Mouse (Mus musculus) heart, embryonic 12.5 days (tissue): Measurements from ENCODE around the gene Hist1h2bq. TPM values are rescaled to one million over a fixed set of nuclear protein-coding genes. Genes with fewer than 3 reads are reported as not detected.
"Not testable (repeated sequence)": the region's sequence is repeated elsewhere in the genome, so short reads cannot be mapped to it uniquely, and the experiment has no call there.

Experiments
- ATAC-seq: fragments of 200-750 bp; cut with Nextera tagmentation; 2 replicates; pipeline ENCODE4 v1.8.0; 2017; ENCODE audit warnings: moderate TSS enrichment, moderate library complexity; ENCODE audit not compliant: insufficient number of reproducible peaks, low FRiP score
- H3K27ac ChIP-seq: fragments of 300-500 bp; sonication (generic); 2 replicates; pipeline ENCODE4 v1.5.1; 2016; ENCODE audit warnings: mild to moderate bottlenecking, moderate library complexity; ENCODE audit not compliant: poor library complexity, severe bottlenecking
- H3K27me3 ChIP-seq: fragments of 300-500 bp; sonication (generic); replicated peaks from 2 replicates; pipeline ENCODE4 v1.6.1; 2016; ENCODE audit warnings: mild to moderate bottlenecking, moderate library complexity
- H3K36me3 ChIP-seq: fragments of 300-500 bp; sonication (generic); 2 replicates; pipeline ENCODE4 v1.6.1; 2016; ENCODE audit warnings: mild to moderate bottlenecking, moderate library complexity
- H3K4me1 ChIP-seq: fragments of 300-500 bp; sonication (generic); replicated peaks from 2 replicates; pipeline ENCODE4 v1.6.1; 2016; ENCODE audit warnings: mild to moderate bottlenecking
- H3K4me2 ChIP-seq: fragments of 300-500 bp; sonication (generic); 2 replicates; pipeline ENCODE4 v1.6.1; 2016; ENCODE audit warnings: mild to moderate bottlenecking, moderate library complexity
- H3K4me3 ChIP-seq: fragments of 300-500 bp; sonication (generic); 2 replicates; pipeline ENCODE4 v1.5.1; 2016; ENCODE audit warnings: mild to moderate bottlenecking
- H3K9ac ChIP-seq: fragments of 300-500 bp; sonication (generic); 2 replicates; pipeline ENCODE4 v1.6.1; 2016; ENCODE audit warnings: mild to moderate bottlenecking, moderate library complexity
- H3K9me3 ChIP-seq: fragments of 300-500 bp; sonication (generic); replicated peaks from 2 replicates; pipeline ENCODE4 v1.6.1; 2016; ENCODE audit warnings: mild to moderate bottlenecking, moderate library complexity
- WGBS: fragments of 180-500 bp; shearing (Covaris S2); methylation state at CpG from one replicate; pipeline ENCODE4 v1.1.7; 2016; 5-methylcytosine and 5-hydroxymethylcytosine counted together
- polyA plus RNA-seq: library from polyadenylated mRNA; unstranded; fragments of >200 nt; fragmentation: Nextera tagmentation; extraction: Ambion mirVana; gene quantifications from 2 replicates; pipeline ENCODE4 v1.2.1, GENCODE M21; 2016

Gene Hist1h2bq
- polyA plus RNA-seq = 8.4 and 12.7 TPM in 2 replicates

DNA sequence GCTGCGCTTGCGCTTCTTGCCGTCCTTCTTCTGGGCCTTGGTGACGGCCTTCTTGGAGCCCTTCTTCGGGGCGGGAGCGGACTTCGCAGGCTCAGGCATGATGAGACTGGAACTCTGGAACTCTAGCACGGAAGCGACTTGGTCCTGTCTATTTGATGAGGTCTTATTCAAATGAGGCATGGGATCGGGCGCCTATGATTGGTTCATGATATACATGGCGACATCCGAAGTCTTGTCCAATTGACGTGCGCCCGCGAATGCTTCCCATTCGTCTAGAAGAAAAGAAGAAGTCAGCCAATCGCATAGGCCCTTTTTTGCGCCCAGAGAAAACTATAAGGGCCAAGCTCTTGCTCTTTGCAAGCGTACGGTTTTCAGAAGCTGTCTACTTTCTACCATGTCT lies at the start of gene Hist1h2bq, which contains the start of gene Hist1h2ao:
TSS of gene Hist1h2bq (minus strand) at position 125 of the 400 bp plus-strand sequence.
TSS of gene Hist1h2ao (plus strand) at position 393 of the 400 bp plus-strand sequence.
- no CpG with 5 or more reads among the region's 23 CpGs for WGBS
- H3K4me2 ChIP-seq, H3K36me3 ChIP-seq, H3K27me3 ChIP-seq, H3K9ac ChIP-seq, H3K4me3 ChIP-seq, H3K4me1 ChIP-seq, H3K9me3 ChIP-seq, H3K27ac ChIP-seq: not testable (repeated sequence)
- ATAC-seq = peak; percentile 96

DNA sequence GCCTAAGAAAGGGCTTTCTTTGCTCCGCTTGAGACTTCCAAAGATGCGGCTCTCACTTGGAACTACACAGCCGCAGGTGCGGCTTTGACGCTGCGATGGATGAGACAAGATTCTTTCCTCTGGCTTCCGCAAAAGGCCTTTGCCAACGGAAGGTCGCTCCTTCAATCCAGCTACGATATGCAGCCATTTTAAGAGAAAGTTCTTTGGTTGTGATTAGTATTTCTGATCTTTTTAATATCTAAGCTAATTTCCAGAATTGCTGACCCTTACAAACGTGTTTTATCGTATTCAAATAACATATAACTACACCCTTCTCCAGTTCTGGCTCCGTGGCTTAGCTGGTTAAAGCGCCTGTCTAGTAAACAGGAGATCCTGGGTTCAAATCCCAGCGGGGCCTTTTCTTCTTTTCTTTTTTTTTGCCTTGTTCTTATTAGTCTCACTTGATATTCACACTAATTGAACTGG lies 45.7 kb upstream of the Hist1h2bq start:
- Histone ChIP-seq H3K4me1 (peaks cover 13% of the 10 kb centered on the region), H3K36me3 (no peaks in the 10 kb centered on the region), H3K4me2 (peak overlapping the region; percentile 66), H3K4me3 (peak overlapping the region; percentile 59), H3K27me3 (no peaks in the 10 kb centered on the region), H3K9me3 (no peaks in the 10 kb centered on the region), H3K9ac (peak overlapping the region; percentile 55), H3K27ac (no peak overlapping the region)
- ATAC-seq = no peak; the same call in 1 of the 2 replicates
- 2% methylated on average over 15 of the region's 15 CpGs for WGBS

DNA sequence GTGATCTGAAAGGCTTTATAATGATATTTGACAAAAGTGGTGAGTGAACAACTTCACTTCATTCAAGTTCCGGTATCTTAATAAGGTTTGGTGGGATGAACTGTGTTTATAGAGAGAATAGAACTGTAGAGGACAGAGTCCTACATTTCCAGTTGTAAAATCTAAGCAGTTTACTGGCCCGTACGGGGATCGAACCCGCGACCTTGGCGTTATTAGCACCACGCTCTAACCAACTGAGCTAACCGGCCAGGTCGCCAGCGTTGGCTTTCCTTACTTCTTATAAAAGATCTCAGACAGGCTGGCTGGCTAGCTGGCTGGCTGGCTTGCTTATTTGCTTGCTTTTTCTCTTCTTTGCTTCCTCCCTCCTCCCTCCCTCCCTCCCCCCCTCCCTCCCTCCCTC lies 45.1 kb upstream of the Hist1h2bq start:
- peak; percentile 84 for ATAC-seq

DNA sequence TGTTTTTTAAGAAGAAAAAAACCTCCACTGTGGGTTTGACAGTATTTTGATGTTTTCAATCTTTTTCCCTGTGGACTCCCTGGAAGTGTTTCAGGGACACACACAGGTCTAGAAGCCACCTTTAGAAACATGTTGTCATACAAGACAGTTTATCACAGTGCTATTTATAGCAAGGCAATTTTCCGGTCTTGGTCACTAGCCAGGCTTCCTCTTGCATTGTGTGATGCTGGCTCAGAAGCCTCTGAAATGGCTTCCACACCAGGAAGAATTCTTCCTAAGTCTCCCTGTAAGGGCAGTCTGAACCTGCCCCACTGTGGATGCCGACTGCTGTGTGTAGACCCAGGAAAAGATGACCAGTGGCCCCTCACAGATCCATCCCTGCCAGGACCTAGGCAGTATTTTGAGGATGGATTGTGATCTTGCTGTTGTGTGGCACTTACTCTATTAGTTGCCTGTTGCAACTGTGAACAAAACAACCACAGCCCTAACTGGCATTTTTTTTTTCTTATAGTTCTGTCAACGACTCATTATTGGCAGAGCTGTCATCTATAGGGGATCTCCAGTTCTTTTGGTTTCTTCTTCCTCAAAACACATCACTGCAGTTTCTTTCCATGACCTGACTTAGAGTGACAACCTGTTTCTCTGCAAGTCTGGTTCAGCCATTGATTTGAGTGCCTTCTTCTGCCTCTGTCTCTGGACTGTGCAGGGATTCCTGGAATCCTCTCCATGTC lies 42.4 kb upstream of the Hist1h2bq start:
- 0 out of 2 replicates have a peak, but pooled peaks have one; percentile 13 for ATAC-seq
- Histone ChIP-seq H3K9me3 (no peaks in the 10 kb centered on the region), H3K36me3 (no peaks in the 10 kb centered on the region), H3K27ac (peak overlapping the region; percentile 62), H3K4me1 (peaks cover 15% of the 10 kb centered on the region), H3K9ac (no peak overlapping the region), H3K27me3 (no peaks in the 10 kb centered on the region), H3K4me3 (no peak overlapping the region), H3K4me2 (peak overlapping the region; percentile 21; the same call in 1 of the 2 replicates)
- WGBS = 37% methylated on average over 3 of the region's 3 CpGs

More for the DNA sequence above, 45.1 kb upstream of the Hist1h2bq start:
- Histone ChIP-seq H3K27ac (no peak overlapping the region), H3K4me1 (peaks cover 15% of the 10 kb centered on the region), H3K9ac (peak overlapping the region; percentile 55), H3K36me3 (no peaks in the 10 kb centered on the region), H3K4me3 (peak overlapping the region; percentile 59), H3K4me2 (peak overlapping the region; percentile 66), H3K9me3 (no peaks in the 10 kb centered on the region), H3K27me3 (no peaks in the 10 kb centered on the region)
- WGBS = 1% methylated on average over 11 of the region's 11 CpGs

DNA sequence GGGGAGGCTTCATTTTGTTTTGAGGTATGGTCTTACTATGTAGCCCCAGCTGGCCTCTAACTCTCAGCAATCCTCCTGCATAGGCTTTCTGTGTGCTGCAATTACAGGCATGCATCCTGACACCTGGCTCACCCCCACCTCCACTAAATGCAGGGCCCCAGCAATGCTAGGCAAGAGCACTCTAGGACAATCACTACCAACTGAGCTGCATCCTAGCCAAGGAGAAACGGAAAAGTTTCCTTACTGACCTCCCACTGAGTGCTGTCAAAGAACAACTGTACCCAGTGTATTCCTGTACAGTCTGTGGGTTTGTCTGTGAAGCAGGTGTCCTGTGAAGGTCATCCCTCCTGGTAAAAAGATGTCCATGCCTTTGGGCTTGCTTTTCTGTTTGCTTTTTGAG lies 40.7 kb upstream of the Hist1h2bq start:
- H3K27me3 ChIP-seq, H3K4me2 ChIP-seq, H3K27ac ChIP-seq, H3K9ac ChIP-seq, H3K4me3 ChIP-seq, H3K9me3 ChIP-seq, ATAC-seq, H3K36me3 ChIP-seq: not testable (repeated sequence)
- peaks cover 15% of the 10 kb centered on the region for H3K4me1 ChIP-seq
- WGBS = 38% methylated on average over 1 of the region's 1 CpGs

GRCm38 (mm10) chr13:21847883-21848282 lies 37.9 kb upstream of the Hist1h2bq start:
- Histone ChIP-seq H3K9ac (no peak overlapping the region), H3K4me1 (peaks cover 12% of the 10 kb centered on the region), H3K9me3 (no peaks in the 10 kb centered on the region), H3K27me3 (no peaks in the 10 kb centered on the region), H3K27ac (no peak overlapping the region), H3K36me3 (no peaks in the 10 kb centered on the region), H3K4me3 (no peak overlapping the region), H3K4me2 (no peak overlapping the region)
- ATAC-seq = no peak
- WGBS = 22% methylated on average over 8 of the region's 8 CpGs

- not testable (repeated sequence) for H3K36me3 ChIP-seq, H3K4me3 ChIP-seq, H3K27me3 ChIP-seq, H3K27ac ChIP-seq, H3K4me2 ChIP-seq, H3K9me3 ChIP-seq, H3K4me1 ChIP-seq, H3K9ac ChIP-seq, ATAC-seq
Measured at GRCm38 (mm10) chr13:21846356-21846755, 36.4 kb upstream of the Hist1h2bq start.

DNA sequence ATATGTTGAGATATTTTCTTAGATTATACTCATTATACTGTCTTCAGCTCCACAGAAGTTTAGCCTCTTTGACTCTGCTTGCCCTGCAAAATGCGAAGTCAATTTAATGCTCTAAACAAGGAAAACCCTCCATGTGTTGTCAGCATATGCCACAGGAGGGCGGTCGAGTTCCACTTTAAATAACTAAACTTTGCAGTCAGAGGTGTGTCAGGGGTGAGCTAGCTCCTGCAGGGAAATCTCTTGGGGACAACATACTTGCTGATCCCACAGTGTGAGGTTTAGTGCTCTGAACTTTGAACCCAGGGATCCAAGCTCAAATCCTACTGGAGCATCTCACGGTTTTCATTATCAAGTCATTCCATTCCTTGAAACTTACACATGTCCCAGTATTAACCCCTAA lies 30.5 kb upstream of the Hist1h2bq start:
- H3K9ac ChIP-seq, H3K27ac ChIP-seq, H3K4me2 ChIP-seq, H3K27me3 ChIP-seq, H3K9me3 ChIP-seq, H3K36me3 ChIP-seq, H3K4me1 ChIP-seq, H3K4me3 ChIP-seq: not testable (repeated sequence)
- peak; percentile 68 for ATAC-seq
- no CpG with 5 or more reads among the region's 4 CpGs for WGBS

- peak; percentile 93 for ATAC-seq
- H3K4me3 ChIP-seq, H3K4me1 ChIP-seq, H3K9me3 ChIP-seq, H3K4me2 ChIP-seq, H3K36me3 ChIP-seq, H3K27ac ChIP-seq, H3K9ac ChIP-seq, H3K27me3 ChIP-seq: not testable (repeated sequence)
- WGBS = no CpG with 5 or more reads among the region's 24 CpGs
Measured at GRCm38 (mm10) chr13:21833461-21833860, 23.5 kb upstream of the Hist1h2bq start, which contains the start of the genes Hist1h2ap and Hist1h2br. Hist1h2ap (minus strand) TSS chr13:21833507. Hist1h2br (plus strand) TSS chr13:21833743.

DNA sequence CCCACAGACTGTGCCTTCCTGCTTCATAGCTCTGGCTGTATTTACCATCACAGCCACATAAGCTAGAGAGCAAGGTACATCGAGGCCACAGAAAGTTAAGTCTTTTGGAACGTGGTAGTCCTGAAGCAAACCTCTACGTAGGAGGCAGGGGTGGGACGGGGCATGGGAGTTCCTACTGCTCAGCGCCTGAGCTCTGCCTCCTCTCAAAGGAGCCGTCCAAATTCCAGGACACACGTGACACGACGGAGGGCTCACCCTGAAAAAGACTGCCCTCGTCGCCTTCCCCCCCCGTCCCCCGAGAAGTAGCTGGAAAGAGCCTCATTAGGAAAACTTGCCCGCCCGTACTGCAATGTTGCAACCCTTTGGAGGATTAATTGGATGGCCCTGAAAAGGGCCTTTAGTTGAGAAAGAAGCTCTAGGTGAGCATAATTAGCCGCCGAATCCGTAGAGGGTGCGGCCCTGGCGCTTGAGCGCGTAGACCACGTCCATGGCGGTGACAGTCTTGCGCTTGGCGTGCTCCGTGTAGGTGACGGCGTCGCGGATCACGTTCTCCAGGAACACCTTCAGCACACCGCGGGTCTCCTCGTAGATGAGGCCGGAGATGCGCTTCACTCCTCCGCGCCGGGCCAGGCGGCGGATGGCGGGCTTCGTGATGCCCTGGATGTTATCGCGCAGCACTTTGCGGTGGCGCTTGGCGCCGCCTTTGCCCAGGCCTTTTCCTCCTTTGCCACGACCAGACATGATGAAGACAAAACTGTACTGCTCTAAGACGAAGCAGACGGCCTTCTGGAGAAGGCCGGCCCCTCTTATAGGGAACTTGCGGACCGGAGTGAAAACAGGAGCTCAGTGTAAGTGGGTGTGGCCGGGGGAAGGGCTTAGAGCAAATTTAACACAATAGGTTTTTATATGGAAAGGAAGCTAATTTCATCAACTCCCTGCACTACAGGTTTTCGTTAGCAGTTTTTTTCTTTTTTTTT lies 21.7 kb upstream of the Hist1h2bq start, which contains the start of gene Hist1h4n:
TSS of gene Hist1h4n (minus strand) at position 779 of the 977 bp plus-strand sequence.
- WGBS = 0% methylated on average over 25 of the region's 58 CpGs
- peak within 1 kb of the TSS; percentile 57 for H3K4me2 ChIP-seq
- not testable (repeated sequence) for H3K27me3 ChIP-seq, H3K4me1 ChIP-seq, H3K36me3 ChIP-seq, H3K9ac ChIP-seq, H3K9me3 ChIP-seq
- H3K27ac ChIP-seq = peak within 1 kb of the TSS; percentile 27; the same call in 1 of the 2 replicates
- ATAC-seq = peak; percentile 85
- peak within 1 kb of the TSS; percentile 23 for H3K4me3 ChIP-seq

- H3K27ac ChIP-seq = no peak overlapping the region
- no peaks in the 10 kb centered on the region for H3K27me3 ChIP-seq
- H3K9me3 ChIP-seq = no peaks in the 10 kb centered on the region
- WGBS = 88% methylated on average over 10 of the region's 10 CpGs
- peak overlapping the region; percentile 25; the same call in 1 of the 2 replicates for H3K4me2 ChIP-seq
- ATAC-seq = no peak
- no peak overlapping the region for H3K9ac ChIP-seq
- H3K36me3 ChIP-seq = no peaks in the 10 kb centered on the region
- H3K4me3 ChIP-seq = no peak overlapping the region
- H3K4me1 ChIP-seq = no peaks in the 10 kb centered on the region
Measured at GRCm38 (mm10) chr13:21830344-21830743, 20.3 kb upstream of the Hist1h2bq start.
